Mouse (Mus musculus): Measurements from ENCODE around the gene Fbxl16.

GRCm38 (mm10) chr17:25836397-25837075 lies 27.7 kb downstream of the Fbxl16 start:
- no peak for TF ChIP-seq CTCF (IDR thresholded peaks at IDR 0.05)
- no peak for TF ChIP-seq EP300 (IDR thresholded peaks at IDR 0.05; ENCODE audit: insufficient read depth, low read depth, low read length)

All from heart, adult 2 months (tissue).